Comparison of ENCODE assay signal across 9 mouse cellular contexts in genomic region chr6:52724805-52725439, GRCm38 (mm10). TPM values are rescaled to one million over a fixed set of nuclear protein-coding genes. Genes with fewer than 3 reads are reported as not detected.
DNase-seq lines count a peak whose midpoint lies in the region; ATAC-seq and TF ChIP-seq lines count a peak whose summit lies in the region.
"Had no signal": no experiment of that assay in that cellular context is flagged by ENCODE, and none has a peak within 500 bp of the region (broad histone marks: within the 10 kb centered on the region; RNA-seq: fewer than 3 reads in every experiment).

No protein-coding gene starts in this region.

- H3K9me3 ChIP-seq in kidney, postnatal 0 days (replicated peaks; ENCODE audit: low read length): no peaks in the 10 kb centered on the region
- H3K9me3 ChIP-seq in liver, embryonic 14.5 days (ENCODE audit: control insufficient read depth, low read length): no peaks in the 10 kb centered on the region
- H3K9me3 ChIP-seq: limb, embryonic 15.5 days had no signal

- H3K27me3 ChIP-seq in kidney, postnatal 0 days (ENCODE audit: insufficient read depth, low read length): no peaks in the 10 kb centered on the region
- no peaks in the 10 kb centered on the region for H3K27me3 ChIP-seq in liver, embryonic 14.5 days (ENCODE audit: control insufficient read depth, insufficient read depth, low read length)
- H3K27me3 ChIP-seq: limb, embryonic 15.5 days had no signal

- 0 out of 2 replicates have a peak overlapping the region, but pooled peaks have one; percentile 43 for H3K27ac ChIP-seq in brown adipose tissue, adult 24 weeks (replicated peaks; ENCODE audit: low read depth, low read length)
- no peak overlapping the region for H3K27ac ChIP-seq in kidney, postnatal 0 days
- H3K27ac ChIP-seq in liver, embryonic 14.5 days: no peak overlapping the region
- H3K27ac ChIP-seq: limb, embryonic 15.5 days had no signal

- no peak overlapping the region for H3K4me3 ChIP-seq in brown adipose tissue, adult 24 weeks (ENCODE audit: insufficient read depth, low read depth, low read length)
- no peak overlapping the region for H3K4me3 ChIP-seq in kidney, postnatal 0 days (replicated peaks; ENCODE audit: low read depth, low read length)
- H3K4me3 ChIP-seq in liver, embryonic 14.5 days (ENCODE audit: insufficient read depth in 1 of 2, low read depth in 2 of 2, low read length in 2 of 2): no peak overlapping the region
- H3K4me3 ChIP-seq: limb, embryonic 15.5 days had no signal

- peaks cover 14% of the 10 kb centered on the region; the same call in 1 of the 2 replicates for H3K36me3 ChIP-seq in kidney, postnatal 0 days (ENCODE audit: insufficient read depth, low read length)
- peaks cover 29% of the 10 kb centered on the region for H3K36me3 ChIP-seq in liver, embryonic 14.5 days (replicated peaks; ENCODE audit: control insufficient read depth, insufficient read depth, low read depth)

- no peaks in the 10 kb centered on the region for H3K4me1 ChIP-seq in brown adipose tissue, adult 24 weeks (ENCODE audit: control insufficient read depth, insufficient read depth, insufficient read length, low read length)
- no peaks in the 10 kb centered on the region for H3K4me1 ChIP-seq in kidney, postnatal 0 days (replicated peaks; ENCODE audit: insufficient read depth, low read length)
- H3K4me1 ChIP-seq in liver, embryonic 14.5 days (replicated peaks; ENCODE audit: control insufficient read depth in 2 of 2, insufficient read depth in 2 of 2, low read length in 1 of 2): no peaks in the 10 kb centered on the region

- peak; percentile 3 for DNase-seq in 3134 (ENCODE audit: extremely low read depth, insufficient read length, low spot score)
- peak; percentile 58 for DNase-seq in fibroblast of lung, adult 2 months (ENCODE audit: low read depth)
- peak; percentile 80 for DNase-seq in kidney, postnatal 0 days (ENCODE audit: low spot score)
- no peak for DNase-seq in liver, embryonic 14.5 days (ENCODE audit: low read depth in 3 of 3, low spot score in 3 of 3)
- peak; percentile 61 for DNase-seq in right cerebral cortex, adult 18-20 months
- DNase-seq in yolk sac, embryonic 10.5 days (ENCODE audit: low spot score): peak; percentile 30

- no peak overlapping the region for H3K4me2 ChIP-seq in kidney, postnatal 0 days (ENCODE audit: low read length)
- H3K4me2 ChIP-seq in liver, embryonic 14.5 days (ENCODE audit: low read depth): no peak overlapping the region
- H3K4me2 ChIP-seq: limb, embryonic 15.5 days had no signal

- peak; percentile 91 for ATAC-seq in CD4-positive, CD25-positive, alpha-beta regulatory T cell, adult 4 months
- no peak for ATAC-seq in kidney, postnatal 0 days (replicated peaks; ENCODE audit: low FRiP score, low read depth)
- no peak for ATAC-seq in liver, embryonic 14.5 days (ENCODE audit: insufficient read depth)

- H3K9ac ChIP-seq in kidney, postnatal 0 days (ENCODE audit: low read depth, low read length): no peak overlapping the region
- H3K9ac ChIP-seq in liver, embryonic 14.5 days (replicated peaks): no peak overlapping the region
- H3K9ac ChIP-seq: limb, embryonic 15.5 days had no signal

- 48% methylated on average over 8 of the region's 8 CpGs for WGBS in kidney, postnatal 0 days
- 60% methylated on average over 8 of the region's 8 CpGs for WGBS in liver, embryonic 14.5 days (ENCODE audit: insufficient replicate concordance)

- TF ChIP-seq CTCF in kidney, postnatal 0 days (IDR thresholded peaks at IDR 0.05; ENCODE audit: low read depth): peak; percentile 91
- TF ChIP-seq CTCF in liver, embryonic 14.5 days (IDR thresholded peaks at IDR 0.05; ENCODE audit: low read depth): peak; percentile 90

- TF ChIP-seq EP300 in liver, embryonic 14.5 days (IDR thresholded peaks at IDR 0.05; ENCODE audit: low read depth): no peak

RNA-seq across cellular contexts. Expression of gene Tax1bp1, which starts 11.4 kb away (rescaled TPM):
- 100 to 1,000 TPM; 217 to 262 TPM for polyA plus RNA-seq in CD4-positive, CD25-positive, alpha-beta regulatory T cell, adult 4 months (2017; shearing (Covaris generic))
- polyA plus RNA-seq in brown adipose tissue, adult 24 weeks (2012; ENCODE audit: insufficient read depth, insufficient read length, missing spikeins): 99.2 and 121 TPM in 2 replicates
- polyA plus RNA-seq in kidney, postnatal 0 days (2015; fragmentation: Nextera tagmentation; extraction: Ambion mirVana): 188 and 189 TPM in 2 replicates
- 18.0 and 32.3 TPM in 2 replicates for polyA plus RNA-seq in liver, embryonic 14.5 days (2012; rRNA removed)
- polyA plus RNA-seq in liver, embryonic 14.5 days (2014; fragmentation: Nextera tagmentation; extraction: Ambion mirVana): 98.9 and 102 TPM in 2 replicates

Comparison
In these comparisons a context has a peak if more than half of its experiments do, and no peak if none do; other contexts are left out.
1. DNase-seq: peak in 3134 (single experiment), fibroblast of lung, adult 2 months (single experiment), kidney, postnatal 0 days (single experiment), right cerebral cortex, adult 18-20 months (single experiment) and yolk sac, embryonic 10.5 days (single experiment); none in liver, embryonic 14.5 days (0 of 3).